Mouse (Mus musculus): ENCODE data around the gene Mrps18a. TPM values are rescaled to one million over a fixed set of nuclear protein-coding genes. Genes with fewer than 3 reads are reported as not detected.

Mrps18a gene
- total and polyA plus RNA-seq, 2 experiments = 33.3 to 44.6 TPM

DNA sequence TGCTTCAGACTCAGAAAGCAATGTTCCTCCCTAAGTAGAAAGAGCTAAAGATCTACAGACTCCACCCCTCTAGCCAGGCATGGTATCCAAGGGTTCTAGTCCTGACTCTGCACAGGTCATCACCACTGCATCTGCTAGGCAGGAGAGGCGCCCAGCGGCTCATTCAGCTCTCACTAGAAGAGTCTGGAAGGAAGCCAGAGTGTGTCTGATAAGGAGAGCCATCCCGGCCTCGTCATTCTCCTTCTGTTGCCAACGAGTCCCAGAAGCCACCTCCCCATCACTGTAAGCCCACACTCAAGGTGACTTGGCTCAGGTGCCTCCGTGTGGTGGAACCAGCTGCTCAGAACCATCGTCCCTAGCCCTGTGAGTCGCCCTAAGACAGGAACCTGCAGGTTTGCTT, 22.1 kb downstream of the Mrps18a start:
- no peak for DNase-seq (ENCODE audit: extremely low read depth, low read depth, low spot score)
- Histone ChIP-seq H3K9ac (ENCODE audit: low read depth, low read length) (no peak overlapping the region), H3K27ac (replicated peaks; ENCODE audit: insufficient read depth, low read depth, low read length) (no peak overlapping the region), H3K4me1 (ENCODE audit: control insufficient read depth, insufficient read depth, low read length) (no peaks in the 10 kb centered on the region), H3K27me3 (ENCODE audit: control insufficient read depth, insufficient read depth, low read length) (no peaks in the 10 kb centered on the region), H3K4me3 (ENCODE audit: insufficient read depth, low read depth, low read length) (no peak overlapping the region), H3K36me3 (ENCODE audit: control insufficient read depth, insufficient read depth, low read length) (no peaks in the 10 kb centered on the region), H3K79me2 (ENCODE audit: control insufficient read depth, insufficient read depth, low read length) (no peaks in the 10 kb centered on the region)
- WGBS = 67% methylated on average over 8 of the region's 8 CpGs
- TF ChIP-seq POLR2A (IDR thresholded peaks at IDR 0.05; ENCODE audit: extremely low read depth, insufficient read depth, low read length) = no peak

DNA sequence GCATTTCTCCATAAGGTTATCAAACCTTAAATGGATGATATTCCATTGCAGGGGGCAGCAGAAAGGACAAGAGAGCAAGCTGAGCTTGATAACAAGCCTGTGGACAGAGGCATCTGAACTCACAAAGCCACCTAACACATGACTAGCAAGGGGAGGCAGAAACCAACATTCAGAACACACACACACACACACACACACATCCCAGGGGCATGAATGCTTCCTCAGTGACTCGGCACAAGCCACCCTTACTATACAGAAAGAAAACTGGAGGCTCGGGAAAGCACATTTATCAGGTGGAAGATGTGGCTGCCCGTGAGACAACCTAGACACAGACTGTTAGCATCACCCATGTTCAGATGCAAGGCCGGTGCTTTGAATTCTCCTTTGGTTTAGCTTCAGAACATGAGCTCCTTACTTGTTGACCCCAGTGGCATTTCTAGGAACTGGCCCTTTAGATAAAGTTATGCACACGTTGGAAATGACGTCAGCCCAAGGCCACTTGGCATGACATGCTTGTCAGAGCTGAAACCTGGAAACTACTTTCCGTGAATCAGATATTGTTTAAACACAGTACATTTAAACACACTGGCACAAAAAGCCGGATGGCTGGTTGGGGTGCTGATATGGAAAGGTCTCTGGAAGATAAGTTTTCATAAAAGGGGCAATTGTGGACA, 27.9 kb downstream of the Mrps18a start:
- H3K4me1 ChIP-seq (ENCODE audit: control insufficient read depth, insufficient read depth, low read length) = peaks cover 10% of the 10 kb centered on the region; the same call in 1 of the 2 replicates
- whole genome bisulfite sequencing = 36% methylated on average over 8 of the region's 8 CpGs
- no peak overlapping the region for H3K9ac ChIP-seq (ENCODE audit: low read depth, low read length)

DNA sequence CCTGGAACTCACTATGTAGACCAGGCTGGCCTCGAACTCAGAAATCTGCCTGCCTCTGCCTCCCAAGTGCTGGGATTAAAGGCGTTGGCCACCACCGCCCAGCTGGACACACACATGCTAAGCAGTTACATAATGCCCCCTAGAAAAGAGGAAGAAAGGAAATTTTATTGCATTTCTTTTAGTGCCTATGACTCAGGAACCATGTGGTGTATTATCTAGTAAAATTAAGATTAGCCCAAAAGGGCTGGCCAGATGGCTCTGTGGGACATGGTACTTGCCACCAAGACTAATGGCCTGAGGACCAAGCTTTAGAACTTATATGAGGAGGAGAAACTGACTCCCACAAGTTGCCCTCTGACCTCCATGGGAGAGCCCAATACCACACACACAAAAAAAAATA, 29.1 kb downstream of the Mrps18a start:
- Histone ChIP-seq H3K27ac (replicated peaks; ENCODE audit: insufficient read depth, low read depth, low read length) (peak overlapping the region; percentile 62; the same call in 1 of the 2 replicates), H3K9ac (ENCODE audit: low read depth, low read length) (no peak overlapping the region), H3K36me3 (ENCODE audit: control insufficient read depth, insufficient read depth, low read length) (no peaks in the 10 kb centered on the region), H3K79me2 (ENCODE audit: control insufficient read depth, insufficient read depth, low read length) (no peaks in the 10 kb centered on the region), H3K27me3 (ENCODE audit: control insufficient read depth, insufficient read depth, low read length) (no peaks in the 10 kb centered on the region), H3K4me3 (ENCODE audit: insufficient read depth, low read depth, low read length) (no peak overlapping the region), H3K4me1 (ENCODE audit: control insufficient read depth, insufficient read depth, low read length) (peaks cover 10% of the 10 kb centered on the region; the same call in 1 of the 2 replicates)
- 94% methylated on average over 3 of the region's 3 CpGs for WGBS
- DNase-seq (ENCODE audit: extremely low read depth, low read depth, low spot score) = no peak
- TF ChIP-seq CTCF (IDR thresholded peaks at IDR 0.05; ENCODE audit: low read depth, low read length) = no peak
- TF ChIP-seq POLR2A (IDR thresholded peaks at IDR 0.05; ENCODE audit: extremely low read depth, insufficient read depth, low read length) = no peak

More for the DNA sequence above, 27.9 kb downstream of the Mrps18a start:
- TF ChIP-seq POLR2A (IDR thresholded peaks at IDR 0.05; ENCODE audit: extremely low read depth, insufficient read depth, low read length) (no peak), CTCF (IDR thresholded peaks at IDR 0.05; ENCODE audit: low read depth, low read length) (no peak)
- Histone ChIP-seq H3K36me3 (ENCODE audit: control insufficient read depth, insufficient read depth, low read length) (no peaks in the 10 kb centered on the region), H3K27me3 (ENCODE audit: control insufficient read depth, insufficient read depth, low read length) (no peaks in the 10 kb centered on the region), H3K4me3 (ENCODE audit: insufficient read depth, low read depth, low read length) (no peak overlapping the region), H3K79me2 (ENCODE audit: control insufficient read depth, insufficient read depth, low read length) (no peaks in the 10 kb centered on the region), H3K27ac (replicated peaks; ENCODE audit: insufficient read depth, low read depth, low read length) (no peak overlapping the region; the same call in 1 of the 2 replicates)
- DNase-seq (ENCODE audit: extremely low read depth, low read depth, low spot score) = peak; percentile 57

DNA sequence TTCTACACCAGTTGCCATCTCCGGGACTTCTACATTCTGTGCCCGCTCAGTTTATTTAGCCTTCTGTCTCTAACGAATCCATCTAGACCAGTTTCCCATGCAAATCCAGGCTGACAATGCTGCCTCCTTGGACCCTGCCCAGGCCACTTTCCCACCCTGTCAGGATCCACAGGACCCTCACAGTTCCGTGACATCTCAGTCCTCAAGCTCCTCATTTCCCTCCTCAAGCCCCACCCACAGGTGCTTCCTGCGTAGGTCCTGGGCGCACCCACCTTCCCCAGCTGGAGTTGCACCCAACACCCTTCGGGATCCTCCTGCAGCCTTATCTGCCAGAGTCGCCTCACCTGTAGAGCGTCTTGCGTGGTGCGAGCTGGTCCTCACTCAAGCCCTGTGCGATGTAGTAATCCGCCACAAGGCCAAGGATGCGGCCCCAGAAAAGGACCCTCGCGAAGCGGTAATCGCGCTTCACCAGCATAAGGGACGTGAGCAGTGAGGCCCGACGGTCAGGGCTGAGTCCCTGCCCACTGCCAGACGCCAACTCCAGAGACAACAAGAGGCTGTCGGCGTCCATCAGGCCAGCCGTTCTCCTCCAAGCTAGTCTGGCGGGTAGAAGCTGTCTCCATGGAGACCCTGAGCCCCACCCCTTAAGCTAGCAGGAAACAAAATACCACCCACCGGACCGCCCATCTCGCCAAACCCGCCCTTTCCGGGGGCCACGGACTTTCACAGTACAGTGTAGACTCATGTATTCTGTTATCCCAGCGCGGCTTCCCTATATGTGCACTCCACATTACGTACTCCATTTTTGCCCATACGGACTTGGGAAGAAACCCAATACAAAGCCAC, 33.0 kb downstream of the Mrps18a start, which contains the start of gene Rsph9:
TSS of gene Rsph9 (minus strand) at position 639 of the 846 bp plus-strand sequence.
- TF ChIP-seq POLR2A (IDR thresholded peaks at IDR 0.05; ENCODE audit: extremely low read depth, insufficient read depth, low read length) = no peak
- no peak for TF ChIP-seq CTCF (IDR thresholded peaks at IDR 0.05; ENCODE audit: low read depth, low read length)
- no peaks in the 10 kb centered on the region for H3K27me3 ChIP-seq (ENCODE audit: control insufficient read depth, insufficient read depth, low read length)
- H3K4me1 ChIP-seq (ENCODE audit: control insufficient read depth, insufficient read depth, low read length) = peaks cover 6% of the 10 kb centered on the region
- H3K36me3 ChIP-seq (ENCODE audit: control insufficient read depth, insufficient read depth, low read length) = peaks cover 14% of the 10 kb centered on the region
- H3K27ac ChIP-seq (replicated peaks; ENCODE audit: insufficient read depth, low read depth, low read length) = no peak within 1 kb of the TSS
- H3K4me3 ChIP-seq (ENCODE audit: insufficient read depth, low read depth, low read length) = peak within 1 kb of the TSS; percentile 44
- 13% methylated on average over 37 of the region's 37 CpGs for WGBS
- DNase-seq (ENCODE audit: extremely low read depth, low read depth, low spot score) = peak; percentile 44
- H3K79me2 ChIP-seq (ENCODE audit: control insufficient read depth, insufficient read depth, low read length) = no peaks in the 10 kb centered on the region
- H3K9ac ChIP-seq (ENCODE audit: low read depth, low read length) = peak within 1 kb of the TSS; percentile 20; the same call in 1 of the 2 replicates

DNA sequence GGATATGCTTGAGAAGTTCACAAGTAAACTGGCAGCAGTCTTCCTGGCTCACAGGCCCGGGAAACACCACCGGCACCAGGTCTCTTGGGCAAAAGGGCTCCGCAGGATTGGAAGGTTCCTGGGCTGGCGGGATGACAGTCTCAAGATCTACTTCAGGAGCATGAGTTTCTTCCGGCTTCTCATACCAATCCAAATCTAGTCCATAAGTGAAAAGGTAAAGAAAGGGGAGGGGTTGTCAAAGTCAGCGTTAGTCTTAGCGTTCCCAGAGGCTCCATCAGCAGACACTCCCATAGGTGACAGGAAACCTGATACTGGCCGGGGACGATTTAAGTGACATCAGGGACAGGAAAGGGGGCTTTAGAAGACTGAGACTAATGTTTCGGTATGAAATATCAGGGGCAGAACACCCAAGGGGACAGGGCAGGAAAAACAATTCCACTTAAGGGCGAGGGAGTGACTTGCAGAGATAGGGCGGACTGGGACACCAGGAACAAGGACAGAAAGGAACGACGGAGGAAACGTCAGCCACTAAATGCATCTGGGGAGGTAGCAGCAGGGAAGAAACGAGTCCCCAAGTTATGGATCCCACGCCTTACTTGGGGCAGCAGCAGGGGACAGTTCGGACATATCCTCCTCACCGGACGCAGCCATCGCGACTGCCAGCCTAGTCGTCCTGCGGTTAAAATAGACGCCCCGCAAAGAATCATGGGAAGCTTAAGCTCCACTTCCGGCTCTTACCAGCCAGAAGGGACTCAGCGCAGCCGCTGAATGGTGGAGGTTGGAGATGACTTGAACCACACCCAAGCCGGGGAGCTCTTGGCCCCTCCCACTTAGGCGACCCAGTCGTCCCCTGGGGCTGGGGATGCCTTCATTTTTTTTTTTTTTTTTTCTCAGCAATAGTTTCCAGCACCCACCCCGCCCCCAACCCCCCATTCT, 42.3 kb downstream of the Mrps18a start, which contains the start of gene Mad2l1bp:
TSS of gene Mad2l1bp (minus strand) at position 707 of the 936 bp plus-strand sequence.
- H3K4me1 ChIP-seq (ENCODE audit: control insufficient read depth, insufficient read depth, low read length) = peaks cover 5% of the 10 kb centered on the region
- WGBS = 4% methylated on average over 33 of the region's 33 CpGs
- TF ChIP-seq POLR2A (IDR thresholded peaks at IDR 0.05; ENCODE audit: extremely low read depth, insufficient read depth, low read length) (peak; percentile 97), CTCF (IDR thresholded peaks at IDR 0.05; ENCODE audit: low read depth, low read length) (no peak)
- H3K27ac ChIP-seq (replicated peaks; ENCODE audit: insufficient read depth, low read depth, low read length) = peak within 1 kb of the TSS; percentile 37
- H3K36me3 ChIP-seq (ENCODE audit: control insufficient read depth, insufficient read depth, low read length) = peaks cover 2% of the 10 kb centered on the region; the same call in 1 of the 2 replicates
- peak; percentile 88 for DNase-seq (ENCODE audit: extremely low read depth, low read depth, low spot score)
- H3K79me2 ChIP-seq (ENCODE audit: control insufficient read depth, insufficient read depth, low read length) = peaks cover 7% of the 10 kb centered on the region; the same call in 1 of the 2 replicates
- peak within 1 kb of the TSS; percentile 67 for H3K9ac ChIP-seq (ENCODE audit: low read depth, low read length)
- no peaks in the 10 kb centered on the region for H3K27me3 ChIP-seq (ENCODE audit: control insufficient read depth, insufficient read depth, low read length)
- H3K4me3 ChIP-seq (ENCODE audit: insufficient read depth, low read depth, low read length) = peak within 1 kb of the TSS; percentile 60
